Mouse (Mus musculus) liver, postnatal 0 days (tissue): ENCODE data around the gene Apaf1.

Experiments used
- CTCF ChIP-seq: sonication (generic); IDR thresholded peaks from 2 replicates; pipeline ENCODE4 v1.5.1; 2016; ENCODE audit warnings: antibody characterized with exemption, low read depth
- EP300 ChIP-seq: IDR thresholded peaks from 2 replicates; pipeline ENCODE4 v1.6.1; 2016; ENCODE audit warnings: antibody characterized with exemption, low read depth, mild to moderate bottlenecking

GRCm38 (mm10) chr10:90947043-90947442 is 135.5 kb downstream of the Apaf1 start:
- TF ChIP-seq CTCF (no peak), EP300 (no peak)
